Mouse (Mus musculus): ENCODE measurements at regions not wholly inside any gene's neighbourhood (a gene's known extent, or its start where the extent isn't known, plus 50 kb on each side); places are given as distances from the start of the nearest gene placed in this dataset.

DNA sequence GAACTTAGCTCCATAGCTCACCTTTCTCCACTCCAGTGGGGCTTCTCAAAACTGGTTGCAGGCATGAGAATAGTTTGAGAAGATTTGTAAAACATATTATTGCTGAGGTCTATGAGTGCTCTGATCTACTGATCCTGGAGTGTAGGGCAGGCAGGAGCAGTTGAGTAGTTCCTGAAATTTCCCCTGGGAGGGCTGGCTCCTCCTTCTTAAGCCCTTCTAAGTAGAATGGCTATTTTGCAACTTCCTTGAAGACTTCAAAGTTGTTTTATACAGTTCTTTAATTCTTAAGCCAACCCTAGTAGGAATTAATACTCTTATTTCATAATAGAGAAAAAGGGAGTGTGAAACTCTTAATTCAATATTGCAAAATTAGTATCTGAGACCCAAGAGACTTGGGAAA, 133.3 kb downstream of the Ptger3 start:
- DNase-seq, result no peak

DNA sequence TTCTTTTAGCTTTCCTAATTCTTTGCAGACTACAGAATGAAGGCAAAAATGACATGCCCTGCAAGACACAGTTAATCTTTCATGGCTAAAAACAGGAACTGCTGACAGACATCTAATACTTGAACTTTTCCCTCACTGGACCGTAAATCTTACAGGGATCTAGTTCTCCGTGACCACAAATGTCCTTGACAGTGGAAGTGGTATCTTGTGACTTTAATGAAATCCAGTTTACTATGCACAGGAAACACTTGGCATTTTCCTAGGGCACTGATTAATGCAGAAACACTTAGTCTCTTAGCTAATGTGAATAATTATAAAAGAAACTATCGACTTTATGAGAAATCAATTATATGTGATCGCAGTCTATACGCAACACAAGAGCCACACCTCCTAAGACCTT, 131.8 kb downstream of the Ptger3 start:
- DNase-seq, result peak; percentile 13

DNA sequence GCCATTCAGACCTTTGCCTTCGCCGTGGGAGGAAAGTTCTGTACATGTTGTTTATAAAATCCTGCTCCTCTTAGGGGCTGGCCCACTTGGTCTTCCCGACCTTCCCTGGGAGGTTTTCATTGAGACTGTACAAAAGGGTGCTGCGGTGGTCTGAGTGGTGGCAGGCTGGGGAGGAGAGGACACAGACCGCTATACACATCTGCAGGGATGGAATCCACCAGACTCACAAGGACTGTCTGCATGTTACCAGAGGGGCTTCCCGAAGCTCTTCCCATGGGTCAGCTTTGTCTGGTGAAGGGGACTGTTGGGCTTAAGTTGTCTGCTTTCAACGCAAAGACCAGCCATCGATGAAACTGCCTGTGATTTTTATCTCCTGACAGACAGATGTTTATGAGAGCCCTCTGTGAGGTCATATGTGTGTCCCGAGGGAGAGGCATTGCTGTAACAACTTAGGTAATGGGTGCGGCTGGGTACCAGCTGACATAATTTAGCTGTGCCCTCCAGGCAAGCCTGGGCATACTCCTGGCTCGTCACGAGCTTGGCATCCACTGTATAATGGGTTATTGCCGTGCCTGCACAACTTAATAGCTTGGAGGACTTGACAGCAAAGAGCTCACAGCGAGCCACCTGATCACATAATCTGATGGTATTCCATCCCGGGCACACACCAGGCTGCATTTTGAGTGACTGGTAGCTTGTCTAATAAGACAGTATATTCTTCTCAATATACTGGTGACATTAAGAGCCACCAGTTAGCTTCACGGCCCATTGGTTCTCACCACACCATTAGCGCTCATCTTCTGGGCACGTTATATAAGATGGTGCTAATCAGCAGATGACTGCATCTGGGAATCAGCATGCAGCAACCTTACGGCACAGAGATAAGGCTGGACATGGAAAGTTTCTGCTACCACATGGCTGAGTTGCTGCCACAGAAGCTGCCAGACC, 128.7 kb downstream of the Ptger3 start:
- peak; percentile 70 for DNase-seq
